In genomic region chr1:161038004-161038403, GRCm38 (mm10) we compare ENCODE assay signal across 9 mouse cellular contexts. TPM values are rescaled to one million over a fixed set of nuclear protein-coding genes. Genes with fewer than 3 reads are reported as not detected.
DNase-seq lines count a peak whose midpoint lies in the region; ATAC-seq and TF ChIP-seq lines count a peak whose summit lies in the region.
"Had no signal": no experiment of that assay in that cellular context is flagged by ENCODE, and none has a peak within 500 bp of the region (broad histone marks: within the 10 kb centered on the region; RNA-seq: fewer than 3 reads in every experiment).

No protein-coding gene starts in this region.

- peaks cover 49% of the 10 kb centered on the region for H3K79me2 ChIP-seq in C2C12 (ENCODE audit: control insufficient read depth, insufficient read depth)

- H3K79me3 ChIP-seq in C2C12 (ENCODE audit: low read depth): peaks cover 33% of the 10 kb centered on the region

- H3K9me3 ChIP-seq in forebrain, embryonic 13.5 days (replicated peaks): no peaks in the 10 kb centered on the region
- H3K9me3 ChIP-seq in liver, embryonic 14.5 days (ENCODE audit: control insufficient read depth, low read length): no peaks in the 10 kb centered on the region

- no peaks in the 10 kb centered on the region for H3K27me3 ChIP-seq in C2C12 (ENCODE audit: control insufficient read depth, insufficient read depth, insufficient read length)
- H3K27me3 ChIP-seq in forebrain, embryonic 13.5 days: no peaks in the 10 kb centered on the region
- no peaks in the 10 kb centered on the region for H3K27me3 ChIP-seq in liver, embryonic 14.5 days (ENCODE audit: control insufficient read depth, insufficient read depth, low read length)

- peak overlapping the region; percentile 58; the same call in 1 of the 2 replicates for H3K9ac ChIP-seq in forebrain, embryonic 13.5 days
- peak overlapping the region; percentile 95 for H3K9ac ChIP-seq in liver, embryonic 14.5 days (replicated peaks)

- peak overlapping the region; percentile 92 for H3K4me3 ChIP-seq in C2C12 (ENCODE audit: insufficient read depth, poor library complexity, severe bottlenecking)
- peak overlapping the region; percentile 86 for H3K4me3 ChIP-seq in forebrain, embryonic 13.5 days
- peak overlapping the region; percentile 84 to 89 for H3K4me3 ChIP-seq in liver, embryonic 14.5 days (ENCODE audit: insufficient read depth in 1 of 2, low read depth in 2 of 2, low read length in 2 of 2)

- peaks cover 43% of the 10 kb centered on the region for H3K36me3 ChIP-seq in C2C12 (ENCODE audit: control insufficient read depth, insufficient read depth)
- peaks cover 52% of the 10 kb centered on the region for H3K36me3 ChIP-seq in forebrain, embryonic 13.5 days (ENCODE audit: poor library complexity, severe bottlenecking)
- H3K36me3 ChIP-seq in liver, embryonic 14.5 days (replicated peaks; ENCODE audit: control insufficient read depth, insufficient read depth, low read depth): peaks cover 39% of the 10 kb centered on the region

- no peak for TF ChIP-seq EP300 in liver, embryonic 14.5 days (IDR thresholded peaks at IDR 0.05; ENCODE audit: low read depth)

- H3K4me1 ChIP-seq in forebrain, embryonic 13.5 days: peaks cover 37% of the 10 kb centered on the region
- H3K4me1 ChIP-seq in liver, embryonic 14.5 days (replicated peaks; ENCODE audit: control insufficient read depth in 2 of 2, insufficient read depth in 2 of 2, low read length in 1 of 2): peaks cover 7 to 8% of the 10 kb centered on the region in 2 experiments

- H3ac ChIP-seq in C2C12 (ENCODE audit: control insufficient read depth, insufficient read length, low read depth): peak overlapping the region; percentile 27

- H3K4me2 ChIP-seq in forebrain, embryonic 13.5 days: peak overlapping the region; percentile 87
- H3K4me2 ChIP-seq in liver, embryonic 14.5 days (ENCODE audit: low read depth): peak overlapping the region; percentile 85

- TF ChIP-seq CTCF in C2C12 (IDR thresholded peaks at IDR 0.05; ENCODE audit: control insufficient read depth, insufficient read depth, insufficient read length): no peak
- TF ChIP-seq CTCF in liver, embryonic 14.5 days (IDR thresholded peaks at IDR 0.05; ENCODE audit: low read depth): no peak

- no peak for ATAC-seq in forebrain, embryonic 13.5 days
- ATAC-seq in liver, embryonic 14.5 days (ENCODE audit: insufficient read depth): no peak

- peak; percentile 20 for DNase-seq in embryo, embryonic 10 days (ENCODE audit: low spot score)
- no peak for DNase-seq in embryo, embryonic 11 days
- DNase-seq in liver, embryonic 14.5 days (ENCODE audit: low read depth in 3 of 3, low spot score in 3 of 3): no peak
- DNase-seq in cerebellum, adult 9-11 months: no peak
- DNase-seq in thymus, postnatal 0 days (ENCODE audit: low spot score): no peak
- DNase-seq in ovary, adult 18-20 months (ENCODE audit: low spot score): no peak
- DNase-seq: B cell, adult 2 months had no signal

- no peak overlapping the region for H3K27ac ChIP-seq in forebrain, embryonic 13.5 days
- peak overlapping the region; percentile 77 for H3K27ac ChIP-seq in liver, embryonic 14.5 days

- WGBS in forebrain, embryonic 13.5 days: 30% methylated on average over 3 of the region's 3 CpGs
- 18% methylated on average over 3 of the region's 3 CpGs for WGBS in liver, embryonic 14.5 days (ENCODE audit: insufficient replicate concordance)

TF ChIP-seq in C2C12, 6 proteins besides CTCF, POLR2A, EP300 and RAD21:
- no peak for TF ChIP-seq MYOD1 (IDR thresholded peaks at IDR 0.05; ENCODE audit: control insufficient read depth, insufficient read length, low read depth)
- no peak for TF ChIP-seq CEBPB (IDR thresholded peaks at IDR 0.05; ENCODE audit: low read depth)
- TF ChIP-seq FOSL1 (IDR thresholded peaks at IDR 0.05; ENCODE audit: insufficient read depth, low read length, poor library complexity, severe bottlenecking): no peak
- TF ChIP-seq MYOG (IDR thresholded peaks at IDR 0.05; ENCODE audit: control insufficient read depth, extremely low read depth, insufficient read length): no peak
- TF ChIP-seq MAX (IDR thresholded peaks at IDR 0.05): no peak
- no peak for TF ChIP-seq USF1 (IDR thresholded peaks at IDR 0.05; ENCODE audit: low read depth)

RNA-seq across cellular contexts. Expression of gene Zbtb37, which starts 3.4 kb away (rescaled TPM):
- polyA plus RNA-seq in C2C12 (2012; fragmentation: generic; extraction: Trizol): 0.75 TPM
- 10.1 and 12.9 TPM in 2 replicates for polyA plus RNA-seq in forebrain, embryonic 13.5 days (2015; fragmentation: Nextera tagmentation; extraction: Ambion mirVana)
- polyA plus RNA-seq in liver, embryonic 14.5 days (2012; rRNA removed): 0.49 and 0.73 TPM in 2 replicates
- 1.8 TPM in 2 replicates for polyA plus RNA-seq in liver, embryonic 14.5 days (2014; fragmentation: Nextera tagmentation; extraction: Ambion mirVana)
- polyA plus RNA-seq in thymus, postnatal 0 days (2015; fragmentation: Nextera tagmentation; extraction: Ambion mirVana): 4.1 and 5.2 TPM in 2 replicates

RNA-seq across cellular contexts. Expression of gene Dars2, which starts 32.5 kb away (rescaled TPM):
- 16.8 TPM for polyA plus RNA-seq in C2C12 (2012; fragmentation: generic; extraction: Trizol)
- polyA plus RNA-seq in forebrain, embryonic 13.5 days (2015; fragmentation: Nextera tagmentation; extraction: Ambion mirVana): 36.8 and 42.8 TPM in 2 replicates
- 14.6 and 18.2 TPM in 2 replicates for polyA plus RNA-seq in liver, embryonic 14.5 days (2012; rRNA removed)
- 37.2 and 37.7 TPM in 2 replicates for polyA plus RNA-seq in liver, embryonic 14.5 days (2014; fragmentation: Nextera tagmentation; extraction: Ambion mirVana)
- 27.0 and 29.2 TPM in 2 replicates for polyA plus RNA-seq in thymus, postnatal 0 days (2015; fragmentation: Nextera tagmentation; extraction: Ambion mirVana)

RNA-seq across cellular contexts. Expression of gene Cenpl, which starts 32.5 kb away (rescaled TPM):
- 7.9 TPM for polyA plus RNA-seq in C2C12 (2012; fragmentation: generic; extraction: Trizol)
- 33.0 and 36.5 TPM in 2 replicates for polyA plus RNA-seq in forebrain, embryonic 13.5 days (2015; fragmentation: Nextera tagmentation; extraction: Ambion mirVana)
- polyA plus RNA-seq in liver, embryonic 14.5 days (2012; rRNA removed): 8.7 and 14.5 TPM in 2 replicates
- polyA plus RNA-seq in liver, embryonic 14.5 days (2014; fragmentation: Nextera tagmentation; extraction: Ambion mirVana): 36.5 and 39.0 TPM in 2 replicates
- polyA plus RNA-seq in thymus, postnatal 0 days (2015; fragmentation: Nextera tagmentation; extraction: Ambion mirVana): 51.9 and 57.7 TPM in 2 replicates

RNA-seq across cellular contexts. Expression of gene Serpinc1, which starts 59.6 kb away (rescaled TPM):
- 0.21 TPM for polyA plus RNA-seq in C2C12 (2012; fragmentation: generic; extraction: Trizol)
- polyA plus RNA-seq in forebrain, embryonic 13.5 days (2015; fragmentation: Nextera tagmentation; extraction: Ambion mirVana): 3.2 and 3.8 TPM in 2 replicates
- polyA plus RNA-seq in liver, embryonic 14.5 days (2012; rRNA removed): 224 and 309 TPM in 2 replicates
- polyA plus RNA-seq in liver, embryonic 14.5 days (2014; fragmentation: Nextera tagmentation; extraction: Ambion mirVana): 511 and 546 TPM in 2 replicates
- polyA plus RNA-seq in thymus, postnatal 0 days (2015; fragmentation: Nextera tagmentation; extraction: Ambion mirVana): 2.1 and 2.7 TPM in 2 replicates
